In the genomic region with DNA sequence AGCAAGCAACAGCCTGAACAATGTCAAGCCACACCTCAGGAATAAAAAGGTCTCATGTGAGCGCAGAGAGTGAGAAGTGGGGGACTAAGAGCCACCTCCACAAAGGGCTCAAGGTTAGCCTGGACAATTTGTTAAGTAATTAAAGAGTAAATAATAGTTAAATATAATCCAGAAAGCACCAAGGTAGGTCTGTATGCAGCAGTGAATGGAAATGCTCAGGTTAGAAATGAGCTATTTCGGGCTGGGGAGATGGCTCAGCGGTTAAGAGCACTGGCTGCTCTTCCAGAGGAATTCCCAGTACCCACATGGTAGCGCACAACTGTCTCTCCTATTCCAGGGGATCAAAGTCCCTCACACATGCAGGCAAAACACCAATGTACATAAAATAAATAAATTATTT, we compare ENCODE assay signal across 17 mouse cellular contexts.
"Had no signal": no experiment of that assay in that cellular context is flagged by ENCODE, and none has a peak within 500 bp of the region (broad histone marks: within the 10 kb centered on the region; RNA-seq: fewer than 3 reads in every experiment).

No protein-coding gene starts in this region.

- H3K36me3 ChIP-seq: liver, embryonic 13.5 days; midbrain, embryonic 12.5 days; neural tube, embryonic 13.5 days; stomach, embryonic 15.5 days had no signal

- H3K27me3 ChIP-seq: liver, embryonic 13.5 days; midbrain, embryonic 12.5 days; neural tube, embryonic 13.5 days; stomach, embryonic 15.5 days had no signal

- H3K9ac ChIP-seq: liver, embryonic 13.5 days; midbrain, embryonic 12.5 days; neural tube, embryonic 13.5 days; stomach, embryonic 15.5 days had no signal

- ATAC-seq: intestine, postnatal 0 days; midbrain, embryonic 16.5 days had no signal

- H3K4me3 ChIP-seq: left cerebral cortex, adult 2 months; liver, embryonic 13.5 days; midbrain, embryonic 12.5 days; myocyte; neural tube, embryonic 13.5 days; stomach, embryonic 15.5 days had no signal

- H3K27ac ChIP-seq: liver, embryonic 13.5 days; midbrain, embryonic 12.5 days; neural tube, embryonic 13.5 days; stomach, embryonic 15.5 days had no signal

- DNase-seq: kidney, postnatal 25 days; layer of hippocampus, postnatal 36 days; liver, embryonic 13.5 days; lung, adult 2 months; lung, postnatal 14 days; lung, postnatal 4 days; retina, postnatal 1 day; right cerebral cortex, postnatal 25 days; spleen, adult 18-20 months; thymus, postnatal 25 days had no signal

- H3K9me3 ChIP-seq: liver, embryonic 13.5 days; midbrain, embryonic 12.5 days; neural tube, embryonic 13.5 days; stomach, embryonic 15.5 days had no signal

- H3K4me2 ChIP-seq: liver, embryonic 13.5 days; midbrain, embryonic 12.5 days; neural tube, embryonic 13.5 days; stomach, embryonic 15.5 days had no signal
